Mouse (Mus musculus): ENCODE results near the gene Hmga1. TPM values are rescaled to one million over a fixed set of nuclear protein-coding genes. Genes with fewer than 3 reads are reported as not detected.

Gene Hmga1
- polyA plus RNA-seq, 1 experiment from 2014 or later, result 427 TPM

- Histone ChIP-seq H3K4me2 (ENCODE audit: low read depth, low read length, severe bottlenecking) (peak overlapping the region; percentile 91), H3K9me3 (ENCODE audit: control insufficient read depth, low read length) (no peaks in the 10 kb centered on the region), H3K9ac (ENCODE audit: low read length) (peak overlapping the region; percentile 95), H3K27me3 (ENCODE audit: control insufficient read depth, insufficient read depth, low read length) (no peaks in the 10 kb centered on the region), H3K4me3 (ENCODE audit: low read depth, low read length) (peak overlapping the region; percentile 88), H3K4me1 (replicated peaks; ENCODE audit: control insufficient read depth, insufficient read depth, low read length) (peaks cover 15% of the 10 kb centered on the region), H3K36me3 (ENCODE audit: control insufficient read depth, insufficient read depth, low read length) (no peaks in the 10 kb centered on the region), H3K27ac (ENCODE audit: low read depth, low read length) (peak overlapping the region; percentile 96)
- WGBS, result 35% methylated on average over 20 of the region's 20 CpGs
- ATAC-seq (replicated peaks; ENCODE audit: low FRiP score), result no peak
- no peak for DNase-seq (ENCODE audit: low spot score)
Measured at GRCm38 (mm10) chr17:27554062-27554960, 2.0 kb upstream of the Hmga1 start.

- Histone ChIP-seq H3K4me1 (replicated peaks; ENCODE audit: control insufficient read depth, insufficient read depth, low read length) (peaks cover 12% of the 10 kb centered on the region; the same call in 1 of the 2 replicates), H3K27ac (ENCODE audit: low read depth, low read length) (peak overlapping the region; percentile 96), H3K27me3 (ENCODE audit: control insufficient read depth, insufficient read depth, low read length) (no peaks in the 10 kb centered on the region), H3K4me2 (ENCODE audit: low read depth, low read length, severe bottlenecking) (peak overlapping the region; percentile 91), H3K9ac (ENCODE audit: low read length) (peak overlapping the region; percentile 95), H3K9me3 (ENCODE audit: control insufficient read depth, low read length) (no peaks in the 10 kb centered on the region), H3K4me3 (ENCODE audit: low read depth, low read length) (peak overlapping the region; percentile 88), H3K36me3 (ENCODE audit: control insufficient read depth, insufficient read depth, low read length) (no peaks in the 10 kb centered on the region)
- ATAC-seq (replicated peaks; ENCODE audit: low FRiP score) (peak; percentile 34), DNase-seq (ENCODE audit: low spot score) (peak; percentile 93)
- 2% methylated on average over 31 of the region's 39 CpGs for WGBS
Measured at GRCm38 (mm10) chr17:27555075-27555511, 1.2 kb upstream of the Hmga1 start.

GRCm38 (mm10) chr17:27555512-27556172 is 655 bp upstream of the Hmga1 start:
- Histone ChIP-seq H3K27me3 (ENCODE audit: control insufficient read depth, insufficient read depth, low read length) (no peaks in the 10 kb centered on the region), H3K4me3 (ENCODE audit: low read depth, low read length) (peak overlapping the region; percentile 88), H3K9ac (ENCODE audit: low read length) (peak overlapping the region; percentile 95), H3K4me2 (ENCODE audit: low read depth, low read length, severe bottlenecking) (peak overlapping the region; percentile 91), H3K27ac (ENCODE audit: low read depth, low read length) (peak overlapping the region; percentile 96), H3K36me3 (ENCODE audit: control insufficient read depth, insufficient read depth, low read length) (no peaks in the 10 kb centered on the region), H3K4me1 (replicated peaks; ENCODE audit: control insufficient read depth, insufficient read depth, low read length) (peaks cover 12% of the 10 kb centered on the region; the same call in 1 of the 2 replicates), H3K9me3 (ENCODE audit: control insufficient read depth, low read length) (no peaks in the 10 kb centered on the region)
- WGBS, result under 1% methylated on average over 51 of the region's 55 CpGs
- ATAC-seq (replicated peaks; ENCODE audit: low FRiP score), result peak; percentile 32
- peak; percentile 92 for DNase-seq (ENCODE audit: low spot score)

DNA sequence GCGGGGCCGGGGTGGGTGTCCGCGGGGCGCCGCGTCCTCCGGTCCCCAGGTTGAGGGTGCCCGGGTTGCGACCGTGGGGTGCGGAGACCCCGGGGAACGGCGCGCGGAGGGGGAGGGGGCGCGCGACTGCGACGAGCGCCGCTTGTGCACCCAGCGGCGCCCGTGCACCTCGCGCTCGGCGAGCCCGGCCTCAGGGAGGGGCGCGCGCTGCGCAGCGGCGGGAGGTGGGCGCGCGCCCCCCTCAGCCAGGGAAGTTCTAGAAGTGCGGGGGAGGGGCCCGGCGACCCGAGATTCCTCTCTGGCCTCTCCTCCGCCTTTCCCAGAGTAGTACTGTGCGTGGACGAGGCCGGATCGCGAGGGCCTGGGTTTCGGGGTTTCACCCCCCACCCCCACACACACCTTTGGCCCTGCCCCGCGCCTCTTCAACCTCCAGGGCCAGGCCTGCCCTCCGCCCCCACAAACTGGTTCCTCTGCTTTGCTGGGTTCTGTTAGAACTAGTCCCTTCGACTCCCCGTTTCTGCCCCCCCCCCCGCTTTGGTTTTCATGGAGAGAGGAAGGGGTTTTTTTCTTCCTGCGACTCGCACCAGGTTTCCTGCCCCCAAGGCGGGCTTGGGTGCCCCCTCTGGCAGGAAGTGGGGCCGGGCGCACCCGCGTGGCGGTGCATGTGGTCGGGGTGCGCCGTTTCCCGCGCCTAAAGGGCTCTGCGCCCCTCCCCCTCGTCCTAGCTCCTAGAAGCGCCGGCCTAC is 1.1 kb downstream of the Hmga1 start:
- Histone ChIP-seq H3K4me1 (replicated peaks; ENCODE audit: control insufficient read depth, insufficient read depth, low read length) (peaks cover 15% of the 10 kb centered on the region; the same call in 1 of the 2 replicates), H3K9ac (ENCODE audit: low read length) (peak overlapping the region; percentile 95), H3K4me2 (ENCODE audit: low read depth, low read length, severe bottlenecking) (peak overlapping the region; percentile 91), H3K36me3 (ENCODE audit: control insufficient read depth, insufficient read depth, low read length) (peaks cover 3% of the 10 kb centered on the region; the same call in 1 of the 2 replicates), H3K9me3 (ENCODE audit: control insufficient read depth, low read length) (no peaks in the 10 kb centered on the region), H3K4me3 (ENCODE audit: low read depth, low read length) (peak overlapping the region; percentile 88), H3K27ac (ENCODE audit: low read depth, low read length) (peak overlapping the region; percentile 96), H3K27me3 (ENCODE audit: control insufficient read depth, insufficient read depth, low read length) (no peaks in the 10 kb centered on the region)
- ATAC-seq (replicated peaks; ENCODE audit: low FRiP score), result peak; percentile 7; the same call in 1 of the 2 replicates
- peak; percentile 89 for DNase-seq (ENCODE audit: low spot score)
- under 1% methylated on average over 57 of the region's 75 CpGs for WGBS

- no peak for ATAC-seq (replicated peaks; ENCODE audit: low FRiP score)
- Histone ChIP-seq H3K4me3 (ENCODE audit: low read depth, low read length) (peak overlapping the region; percentile 88), H3K27me3 (ENCODE audit: control insufficient read depth, insufficient read depth, low read length) (no peaks in the 10 kb centered on the region), H3K4me2 (ENCODE audit: low read depth, low read length, severe bottlenecking) (peak overlapping the region; percentile 91), H3K9ac (ENCODE audit: low read length) (peak overlapping the region; percentile 95), H3K4me1 (replicated peaks; ENCODE audit: control insufficient read depth, insufficient read depth, low read length) (peaks cover 15% of the 10 kb centered on the region; the same call in 1 of the 2 replicates), H3K27ac (ENCODE audit: low read depth, low read length) (peak overlapping the region; percentile 96), H3K36me3 (ENCODE audit: control insufficient read depth, insufficient read depth, low read length) (peaks cover 3% of the 10 kb centered on the region; the same call in 1 of the 2 replicates), H3K9me3 (ENCODE audit: control insufficient read depth, low read length) (no peaks in the 10 kb centered on the region)
- WGBS, result under 1% methylated on average over 14 of the region's 14 CpGs
- DNase-seq (ENCODE audit: low spot score), result peak; percentile 69
Measured at GRCm38 (mm10) chr17:27557927-27558661, 1.8 kb downstream of the Hmga1 start.

DNA sequence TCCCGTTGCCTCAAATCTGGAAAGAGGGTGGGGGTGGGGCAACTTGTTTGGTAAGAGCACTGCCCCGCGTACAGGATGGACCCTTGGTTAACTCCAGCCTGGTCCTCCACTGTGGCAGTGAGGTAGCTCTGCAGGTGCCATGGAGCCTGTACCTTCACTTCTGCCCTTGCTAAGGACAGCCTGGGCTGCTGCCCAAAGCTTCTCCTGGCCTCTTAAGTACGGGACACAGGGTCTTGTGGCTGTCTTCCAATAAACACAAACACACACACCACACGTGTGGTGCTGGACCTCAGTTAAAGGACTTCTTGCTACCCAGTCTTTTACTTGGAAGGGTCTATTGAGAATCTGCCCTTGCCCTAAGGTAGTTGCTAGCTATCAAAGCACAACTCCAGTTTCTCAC is 2.5 kb downstream of the Hmga1 start:
- Histone ChIP-seq H3K4me2 (ENCODE audit: low read depth, low read length, severe bottlenecking) (peak overlapping the region; percentile 91), H3K36me3 (ENCODE audit: control insufficient read depth, insufficient read depth, low read length) (peaks cover 3% of the 10 kb centered on the region; the same call in 1 of the 2 replicates), H3K4me3 (ENCODE audit: low read depth, low read length) (peak overlapping the region; percentile 88; the same call in 1 of the 2 replicates), H3K4me1 (replicated peaks; ENCODE audit: control insufficient read depth, insufficient read depth, low read length) (peaks cover 15% of the 10 kb centered on the region; the same call in 1 of the 2 replicates), H3K9ac (ENCODE audit: low read length) (no peak overlapping the region; the same call in 1 of the 2 replicates), H3K27ac (ENCODE audit: low read depth, low read length) (no peak overlapping the region), H3K9me3 (ENCODE audit: control insufficient read depth, low read length) (no peaks in the 10 kb centered on the region), H3K27me3 (ENCODE audit: control insufficient read depth, insufficient read depth, low read length) (no peaks in the 10 kb centered on the region)
- ATAC-seq (replicated peaks; ENCODE audit: low FRiP score), result no peak
- no peak for DNase-seq (ENCODE audit: low spot score)
- WGBS, result 4% methylated on average over 5 of the region's 5 CpGs

DNA sequence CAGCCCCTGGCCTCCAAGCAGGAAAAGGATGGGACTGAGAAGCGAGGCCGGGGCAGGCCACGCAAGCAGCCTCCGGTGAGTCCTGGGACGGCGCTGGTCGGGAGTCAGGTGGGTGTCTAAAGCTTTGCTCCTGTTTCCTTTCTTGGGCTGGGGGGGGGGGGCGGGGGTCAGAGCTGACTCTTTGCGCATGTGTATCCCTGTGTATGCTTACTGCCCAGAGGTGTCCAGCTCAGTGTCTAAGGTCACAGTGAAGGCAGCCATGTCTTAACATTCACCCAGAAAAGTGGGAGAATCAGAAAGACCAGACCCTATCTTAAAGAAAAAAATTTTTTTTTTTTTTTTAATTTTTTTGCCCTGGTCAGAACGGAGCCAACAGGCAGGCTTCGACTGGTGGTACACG is 3.3 kb downstream of the Hmga1 start:
- Histone ChIP-seq H3K4me3 (ENCODE audit: low read depth, low read length) (no peak overlapping the region), H3K36me3 (ENCODE audit: control insufficient read depth, insufficient read depth, low read length) (peaks cover 3% of the 10 kb centered on the region; the same call in 1 of the 2 replicates), H3K4me2 (ENCODE audit: low read depth, low read length, severe bottlenecking) (no peak overlapping the region), H3K9ac (ENCODE audit: low read length) (no peak overlapping the region), H3K9me3 (ENCODE audit: control insufficient read depth, low read length) (no peaks in the 10 kb centered on the region), H3K27ac (ENCODE audit: low read depth, low read length) (no peak overlapping the region), H3K4me1 (replicated peaks; ENCODE audit: control insufficient read depth, insufficient read depth, low read length) (peaks cover 18% of the 10 kb centered on the region; the same call in 1 of the 2 replicates), H3K27me3 (ENCODE audit: control insufficient read depth, insufficient read depth, low read length) (no peaks in the 10 kb centered on the region)
- no peak for DNase-seq (ENCODE audit: low spot score)
- WGBS, result 78% methylated on average over 11 of the region's 12 CpGs
- no peak for ATAC-seq (replicated peaks; ENCODE audit: low FRiP score)
